Mouse (Mus musculus) megakaryocyte progenitor cell, adult 5-6 weeks (primary cell): ENCODE measurements around the gene Stk19. TPM values are rescaled to one million over a fixed set of nuclear protein-coding genes. Genes with fewer than 3 reads are reported as not detected.
A peak's percentile ranks its signal among the peaks of the same experiment; 100 is the strongest.
"Not testable (repeated sequence)": the region's sequence is repeated elsewhere in the genome, so short reads cannot be mapped to it uniquely, and the experiment has no call there.

Experiments used
- ATAC-seq: replicated peaks from 2 replicates; pipeline ENCODE4 v1.8.0; 2016; ENCODE audit warnings: mild to moderate bottlenecking, moderate TSS enrichment, inconsistent platforms; ENCODE audit not compliant: poor library complexity
- total RNA-seq, 2 experiments: library from RNA; stranded (forward) in 1 of 2; stranded (reverse) in 1 of 2; fragments of 157-497, 149-512 nt in 1 of 2; fragments of 200-1000 nt in 1 of 2; gene quantifications; 2 replicates each; pipeline versions ENCODE4 v1.2.3 to v1.2.4; 2015 to 2017

Stk19 gene
- total RNA-seq, 2 experiments from 2014 or later = 27.3 to 31.8 TPM

GRCm38 (mm10) chr17:34844884-34845283, 8.1 kb upstream of the Stk19 start:
- ATAC-seq = no peak

- ATAC-seq = no peak
These were observed 4.1 kb upstream of the Stk19 start for GRCm38 (mm10) chr17:34840736-34841307.

GRCm38 (mm10) chr17:34838785-34839184, 2.0 kb upstream of the Stk19 start:
- ATAC-seq = no peak

- no peak; the same call in 1 of the 2 replicates for ATAC-seq
These were observed 949 bp upstream of the Stk19 start for GRCm38 (mm10) chr17:34837464-34838324.

GRCm38 (mm10) chr17:34836155-34836855, 440 bp downstream of the Stk19 start:
- ATAC-seq = peak; percentile 57

GRCm38 (mm10) chr17:34830776-34831175, 6.0 kb downstream of the Stk19 start:
- not testable (repeated sequence) for ATAC-seq

- ATAC-seq = no peak
These were observed 21.9 kb downstream of the Stk19 start for GRCm38 (mm10) chr17:34814818-34815370.

GRCm38 (mm10) chr17:34813747-34814146, 23.0 kb downstream of the Stk19 start:
- peak; percentile 44; the same call in 1 of the 2 replicates for ATAC-seq

- no peak for ATAC-seq
These were observed 25.5 kb downstream of the Stk19 start for GRCm38 (mm10) chr17:34811275-34811674.

- not testable (repeated sequence) for ATAC-seq
These were observed 25.9 kb downstream of the Stk19 start for GRCm38 (mm10) chr17:34810811-34811210.

GRCm38 (mm10) chr17:34810411-34810810, 26.3 kb downstream of the Stk19 start:
- ATAC-seq = not testable (repeated sequence)

GRCm38 (mm10) chr17:34808599-34809205, 28.0 kb downstream of the Stk19 start:
- ATAC-seq = no peak

- no peak for ATAC-seq
These were observed 29.6 kb downstream of the Stk19 start for GRCm38 (mm10) chr17:34807176-34807575.

GRCm38 (mm10) chr17:34804871-34805562, 31.7 kb downstream of the Stk19 start:
- ATAC-seq = no peak

GRCm38 (mm10) chr17:34804301-34804700, 32.4 kb downstream of the Stk19 start, which contains the start of gene Cyp21a1:
Gene Cyp21a1, minus strand, starts transcription at chr17:34804561.
- ATAC-seq = not testable (repeated sequence)

- not testable (repeated sequence) for ATAC-seq
These were observed 33.4 kb downstream of the Stk19 start for GRCm38 (mm10) chr17:34803367-34803766.

GRCm38 (mm10) chr17:34802756-34803155, 34.0 kb downstream of the Stk19 start:
- not testable (repeated sequence) for ATAC-seq

GRCm38 (mm10) chr17:34800781-34801305, 35.9 kb downstream of the Stk19 start:
- not testable (repeated sequence) for ATAC-seq

GRCm38 (mm10) chr17:34799531-34799925, 37.2 kb downstream of the Stk19 start:
- ATAC-seq = no peak
